Mouse (Mus musculus) intestine, postnatal 0 days (tissue): ENCODE measurements around the gene Cox20. TPM values are rescaled to one million over a fixed set of nuclear protein-coding genes. Genes with fewer than 3 reads are reported as not detected.

Experiments used
- ATAC-seq: fragments of 200-750 bp; cut with Nextera tagmentation; 2 replicates; pipeline ENCODE4 v1.8.0; 2017; ENCODE audit warnings: mild to moderate bottlenecking, moderate TSS enrichment, moderate library complexity
- H3K27ac ChIP-seq: fragments of 300-500 bp; sonication (generic); 2 replicates; pipeline ENCODE4 v1.5.1; 2014; ENCODE audit warnings: mild to moderate bottlenecking, low read depth, low read length, moderate library complexity
- H3K27me3 ChIP-seq: fragments of 300-500 bp; sonication (generic); replicated peaks from 2 replicates; pipeline ENCODE4 v1.6.1; 2014; ENCODE audit warnings: low read length, mixed read lengths; ENCODE audit not compliant: control insufficient read depth, insufficient read depth
- H3K36me3 ChIP-seq: fragments of 300-500 bp; sonication (generic); 2 replicates; pipeline ENCODE4 v1.6.1; 2014; ENCODE audit warnings: mild to moderate bottlenecking, moderate library complexity; ENCODE audit not compliant: control insufficient read depth, insufficient read depth
- H3K4me1 ChIP-seq: fragments of 300-500 bp; sonication (generic); replicated peaks from 2 replicates; pipeline ENCODE4 v1.6.1; 2014; ENCODE audit warnings: antibody characterized with exemption, low read length, mixed read lengths; ENCODE audit not compliant: control insufficient read depth, insufficient read depth
- H3K4me2 ChIP-seq: fragments of 300-500 bp; sonication (generic); replicated peaks from 2 replicates; pipeline ENCODE4 v1.6.1; 2014; ENCODE audit warnings: low read depth, mild to moderate bottlenecking, moderate library complexity
- H3K4me3 ChIP-seq: fragments of 300-500 bp; sonication (generic); 2 replicates; pipeline ENCODE4 v1.5.1; 2014; ENCODE audit warnings: low read depth, low read length
- H3K9ac ChIP-seq: fragments of 300-500 bp; sonication (generic); 2 replicates; pipeline ENCODE4 v1.6.1; 2014; ENCODE audit warnings: mild to moderate bottlenecking, low read depth, low read length
- H3K9me3 ChIP-seq: fragments of 300-500 bp; sonication (generic); 2 replicates; pipeline ENCODE4 v1.6.1; 2016; ENCODE audit warnings: mixed run types; ENCODE audit not compliant: control insufficient read depth
- CTCF ChIP-seq: sonication (generic); IDR thresholded peaks from 2 replicates; pipeline ENCODE4 v1.5.1; 2016; ENCODE audit warnings: low read depth, mild to moderate bottlenecking, control low read depth, antibody characterized with exemption, moderate library complexity
- WGBS: fragments of 180-500 bp; shearing (Covaris S2); extraction: QIAGEN DNeasy Blood & Tissue Kit; methylation state at CpG from one replicate; pipeline ENCODE4 v1.1.7; 2014; 5-methylcytosine and 5-hydroxymethylcytosine counted together
- polyA plus RNA-seq: library from polyadenylated mRNA; unstranded; fragments of >200 nt; fragmentation: Nextera tagmentation; extraction: Ambion mirVana; gene quantifications from 2 replicates; pipeline ENCODE4 v1.2.1, GENCODE M21; 2015

Cox20 gene
- polyA plus RNA-seq, 1 experiment from 2014 or later, result 148 TPM

GRCm38 (mm10) chr1:178324568-178324967, 5.6 kb downstream of the Cox20 start:
- H3K27me3 ChIP-seq, result no peaks in the 10 kb centered on the region
- H3K36me3 ChIP-seq, result peaks cover 55% of the 10 kb centered on the region
- ATAC-seq, result no peak
- no peak for TF ChIP-seq CTCF
- no peak overlapping the region for H3K9ac ChIP-seq
- H3K9me3 ChIP-seq, result no peaks in the 10 kb centered on the region
- H3K4me3 ChIP-seq, result no peak overlapping the region
- H3K4me2 ChIP-seq, result no peak overlapping the region
- H3K27ac ChIP-seq, result no peak overlapping the region
- H3K4me1 ChIP-seq, result 0 out of 2 replicates have a peak, but pooled peaks cover 2% of the 10 kb centered on the region
- 88% methylated on average over 1 of the region's 1 CpGs for WGBS

- H3K4me1 ChIP-seq, result no peaks in the 10 kb centered on the region
- no peaks in the 10 kb centered on the region for H3K9me3 ChIP-seq
- no peak overlapping the region for H3K9ac ChIP-seq
- 85% methylated on average over 1 of the region's 1 CpGs for WGBS
- no peak overlapping the region for H3K27ac ChIP-seq
- ATAC-seq, result no peak
- no peak for TF ChIP-seq CTCF
- H3K36me3 ChIP-seq, result peaks cover 64% of the 10 kb centered on the region
- H3K27me3 ChIP-seq, result no peaks in the 10 kb centered on the region
- no peak overlapping the region for H3K4me3 ChIP-seq
- no peak overlapping the region for H3K4me2 ChIP-seq
These were observed 7.4 kb downstream of the Cox20 start for GRCm38 (mm10) chr1:178326357-178326756.

GRCm38 (mm10) chr1:178326950-178327349, 8.0 kb downstream of the Cox20 start:
- Histone ChIP-seq H3K27me3 (no peaks in the 10 kb centered on the region), H3K36me3 (peaks cover 63% of the 10 kb centered on the region), H3K4me1 (no peaks in the 10 kb centered on the region), H3K4me2 (no peak overlapping the region), H3K27ac (no peak overlapping the region), H3K9ac (no peak overlapping the region), H3K4me3 (no peak overlapping the region), H3K9me3 (no peaks in the 10 kb centered on the region)
- no peak for TF ChIP-seq CTCF
- WGBS, result 60% methylated on average over 1 of the region's 1 CpGs
- no peak for ATAC-seq

GRCm38 (mm10) chr1:178329017-178329416, 10.1 kb downstream of the Cox20 start:
- Histone ChIP-seq H3K9me3 (no peaks in the 10 kb centered on the region), H3K4me3 (no peak overlapping the region), H3K36me3 (peaks cover 64% of the 10 kb centered on the region), H3K9ac (no peak overlapping the region), H3K27ac (no peak overlapping the region), H3K4me1 (peaks cover 2% of the 10 kb centered on the region; the same call in 1 of the 2 replicates), H3K4me2 (no peak overlapping the region), H3K27me3 (no peaks in the 10 kb centered on the region)
- 64% methylated on average over 5 of the region's 5 CpGs for WGBS
- TF ChIP-seq CTCF, result no peak
- no peak for ATAC-seq

GRCm38 (mm10) chr1:178329946-178330345, 11.0 kb downstream of the Cox20 start:
- H3K36me3 ChIP-seq, result peaks cover 63% of the 10 kb centered on the region
- ATAC-seq, result peak; percentile 83

GRCm38 (mm10) chr1:178335860-178336261, 16.9 kb downstream of the Cox20 start:
- no peak for TF ChIP-seq CTCF
- ATAC-seq, result no peak
- H3K27ac ChIP-seq, result peak overlapping the region; percentile 100
- peak overlapping the region; percentile 99 for H3K4me3 ChIP-seq
- WGBS, result under 1% methylated on average over 16 of the region's 16 CpGs
- peaks cover 33% of the 10 kb centered on the region for H3K36me3 ChIP-seq
- no peaks in the 10 kb centered on the region for H3K9me3 ChIP-seq
- peaks cover 8% of the 10 kb centered on the region; the same call in 1 of the 2 replicates for H3K4me1 ChIP-seq
- peak overlapping the region; percentile 66 for H3K4me2 ChIP-seq
- no peaks in the 10 kb centered on the region for H3K27me3 ChIP-seq
- H3K9ac ChIP-seq, result peak overlapping the region; percentile 100

More at GRCm38 (mm10) chr1:178329946-178330345, 11.0 kb downstream of the Cox20 start:
- Histone ChIP-seq H3K4me3 (no peak overlapping the region), H3K9ac (no peak overlapping the region), H3K27me3 (no peaks in the 10 kb centered on the region), H3K4me2 (no peak overlapping the region), H3K27ac (0 out of 2 replicates have a peak overlapping the region, but pooled peaks have one; percentile 11), H3K4me1 (peaks cover 8% of the 10 kb centered on the region; the same call in 1 of the 2 replicates), H3K9me3 (no peaks in the 10 kb centered on the region)
- WGBS, result 31% methylated on average over 6 of the region's 6 CpGs
- no peak for TF ChIP-seq CTCF
